ENCODE assay signal across 30 mouse cellular contexts in genomic region chr2:28632626-28633025, GRCm38 (mm10). TPM values are rescaled to one million over a fixed set of nuclear protein-coding genes. Genes with fewer than 3 reads are reported as not detected.
DNase-seq lines count a peak whose midpoint lies in the region; ATAC-seq and TF ChIP-seq lines count a peak whose summit lies in the region.
"Had no signal": no experiment of that assay in that cellular context is flagged by ENCODE, and none has a peak within 500 bp of the region (broad histone marks: within the 10 kb centered on the region; RNA-seq: fewer than 3 reads in every experiment).

No protein-coding gene starts in this region.

- H3K9ac ChIP-seq in kidney, embryonic 15.5 days, result no peak overlapping the region
- H3K9ac ChIP-seq in liver, postnatal 0 days (replicated peaks), result no peak overlapping the region
- H3K9ac ChIP-seq: hindbrain, embryonic 15.5 days; limb, embryonic 13.5 days; liver, embryonic 14.5 days; lung, embryonic 14.5 days; neural tube, embryonic 12.5 days had no signal

- peaks cover 18% of the 10 kb centered on the region for H3K4me1 ChIP-seq in kidney, embryonic 15.5 days
- peaks cover 3% of the 10 kb centered on the region; the same call in 1 of the 2 replicates for H3K4me1 ChIP-seq in liver, postnatal 0 days (ENCODE audit: insufficient read depth)
- H3K4me1 ChIP-seq: hindbrain, embryonic 15.5 days; neural tube, embryonic 12.5 days had no signal

- peak; percentile 65 for TF ChIP-seq EP300 in liver, postnatal 0 days (IDR thresholded peaks at IDR 0.05; ENCODE audit: low read depth)

- 54% methylated on average over 1 of the region's 1 CpGs for WGBS in kidney, embryonic 15.5 days
- 82% methylated on average over 1 of the region's 1 CpGs for WGBS in liver, postnatal 0 days (ENCODE audit: insufficient replicate concordance)

- no peak overlapping the region for H3K27ac ChIP-seq in kidney, embryonic 15.5 days
- peak overlapping the region; percentile 40; the same call in 1 of the 2 replicates for H3K27ac ChIP-seq in liver, postnatal 0 days (ENCODE audit: low read depth)
- H3K27ac ChIP-seq: heart, adult 2 months; hindbrain, embryonic 10.5 days; hindbrain, embryonic 15.5 days; layer of hippocampus, adult 2 months; limb, embryonic 13.5 days; liver, embryonic 14.5 days; midbrain, embryonic 10.5 days; neural tube, embryonic 12.5 days had no signal

- no peak overlapping the region for H3K4me2 ChIP-seq in kidney, embryonic 15.5 days
- no peak overlapping the region for H3K4me2 ChIP-seq in liver, postnatal 0 days (ENCODE audit: low read depth, low read length)
- H3K4me2 ChIP-seq: hindbrain, embryonic 15.5 days; limb, embryonic 13.5 days; lung, embryonic 14.5 days; neural tube, embryonic 12.5 days had no signal

- H3K9me3 ChIP-seq in kidney, embryonic 15.5 days (replicated peaks), result no peaks in the 10 kb centered on the region
- H3K9me3 ChIP-seq in liver, postnatal 0 days (ENCODE audit: low read length), result no peaks in the 10 kb centered on the region
- H3K9me3 ChIP-seq: hindbrain, embryonic 10.5 days; hindbrain, embryonic 15.5 days; limb, embryonic 13.5 days; midbrain, embryonic 10.5 days; neural tube, embryonic 12.5 days had no signal

- no peak for ATAC-seq in kidney, embryonic 15.5 days (replicated peaks; ENCODE audit: low FRiP score)
- ATAC-seq in liver, postnatal 0 days, result peak; percentile 46
- ATAC-seq: activated CD4-positive, CD25-positive, alpha-beta regulatory T cell, adult 4 months; forebrain, embryonic 16.5 days; inflammation-experienced regulatory T-cells, adult 6 months; midbrain, embryonic 16.5 days had no signal

- no peaks in the 10 kb centered on the region for H3K27me3 ChIP-seq in kidney, embryonic 15.5 days
- H3K27me3 ChIP-seq in liver, postnatal 0 days (ENCODE audit: insufficient read depth, low read length), result no peaks in the 10 kb centered on the region
- H3K27me3 ChIP-seq: hindbrain, embryonic 15.5 days; limb, embryonic 13.5 days; neural tube, embryonic 12.5 days had no signal

- no peak for TF ChIP-seq CTCF in liver, postnatal 0 days (IDR thresholded peaks at IDR 0.05; ENCODE audit: low read depth)

- H3K4me3 ChIP-seq in kidney, embryonic 15.5 days (replicated peaks), result no peak overlapping the region
- no peak overlapping the region for H3K4me3 ChIP-seq in liver, postnatal 0 days (ENCODE audit: low read depth, low read length)
- H3K4me3 ChIP-seq: erythroblast, embryonic 14.5 days; heart, adult 2 months; hindbrain, embryonic 10.5 days; hindbrain, embryonic 15.5 days; layer of hippocampus, adult 2 months; limb, embryonic 13.5 days; midbrain, embryonic 10.5 days; myocyte; neural tube, embryonic 12.5 days had no signal

- peak; percentile 31 for DNase-seq in kidney, adult 18-20 months
- DNase-seq in liver, postnatal 0 days, result no peak
- DNase-seq in liver, result no peak
- DNase-seq in kidney, postnatal 25 days, result peak; percentile 14 to 72
- DNase-seq in embryo, embryonic 11 days, result no peak
- DNase-seq in lung, postnatal 14 days, result no peak
- DNase-seq: adrenal gland, adult 2 months; adrenal gland, postnatal 36 days; B cell, adult 2 months; cerebellum, adult 2 months; heart, adult 2 months; heart, postnatal 14 days; lung, embryonic 14.5 days; right cerebral cortex, adult 18-20 months; thymus, adult 2 months; thymus, postnatal 36 days had no signal

- H3K36me3 ChIP-seq in kidney, embryonic 15.5 days, result no peaks in the 10 kb centered on the region
- H3K36me3 ChIP-seq in liver, postnatal 0 days (replicated peaks; ENCODE audit: insufficient read depth, low read length), result no peaks in the 10 kb centered on the region
- H3K36me3 ChIP-seq: hindbrain, embryonic 10.5 days; hindbrain, embryonic 15.5 days; limb, embryonic 13.5 days; midbrain, embryonic 10.5 days; neural tube, embryonic 12.5 days had no signal

RNA-seq across cellular contexts. Expression of gene Tsc1, which starts 8.4 kb away (rescaled TPM):
- polyA plus RNA-seq in kidney, embryonic 15.5 days (2015; fragmentation: Nextera tagmentation; extraction: Ambion mirVana), result 18.4 and 22.9 TPM in 2 replicates
- polyA plus RNA-seq in liver, postnatal 0 days (2015; fragmentation: Nextera tagmentation; extraction: Ambion mirVana), result 3.7 TPM in 2 replicates

RNA-seq across cellular contexts. Expression of gene Gfi1b, which starts 10.8 kb away (rescaled TPM):
- polyA plus RNA-seq in kidney, embryonic 15.5 days (2015; fragmentation: Nextera tagmentation; extraction: Ambion mirVana), result 0.69 and 1.1 TPM in 2 replicates
- 48.9 and 52.2 TPM in 2 replicates for polyA plus RNA-seq in liver, postnatal 0 days (2015; fragmentation: Nextera tagmentation; extraction: Ambion mirVana)
- polyA plus RNA-seq: forebrain, embryonic 16.5 days; inflammation-experienced regulatory T-cells, adult 6 months; midbrain, embryonic 16.5 days; myocyte had no signal

RNA-seq across cellular contexts. Expression of gene Gtf3c5, which starts 49.1 kb away (rescaled TPM):
- polyA plus RNA-seq in kidney, embryonic 15.5 days (2015; fragmentation: Nextera tagmentation; extraction: Ambion mirVana), result 44.3 and 48.8 TPM in 2 replicates
- 4.5 and 5.8 TPM in 2 replicates for polyA plus RNA-seq in liver, postnatal 0 days (2015; fragmentation: Nextera tagmentation; extraction: Ambion mirVana)

Comparison
In these comparisons a context has a peak if more than half of its experiments do, and no peak if none do; other contexts are left out.
1. DNase-seq: peak in kidney, adult 18-20 months (single experiment) and kidney, postnatal 25 days (2 of 2); none in liver, postnatal 0 days (single experiment), liver (single experiment), embryo, embryonic 11 days (single experiment) and lung, postnatal 14 days (single experiment).
2. RNA of gene Gfi1b, which starts 10.8 kb away (polyA plus RNA-seq): 48.9 to 52.2 TPM in liver, postnatal 0 days; 0.69 to 1.1 TPM in kidney, embryonic 15.5 days; every median in the first group is over 10 times any median in the second.